In genomic region chr11:102779824-102780223, GRCm38 (mm10) we compare ENCODE assay signal across 14 mouse cellular contexts. TPM values are rescaled to one million over a fixed set of nuclear protein-coding genes. Genes with fewer than 3 reads are reported as not detected.
DNase-seq lines count a peak whose midpoint lies in the region; ATAC-seq and TF ChIP-seq lines count a peak whose summit lies in the region.
"Had no signal": no experiment of that assay in that cellular context is flagged by ENCODE, and none has a peak within 500 bp of the region (broad histone marks: within the 10 kb centered on the region; RNA-seq: fewer than 3 reads in every experiment).

No protein-coding gene starts in this region.

- no peak overlapping the region for H3K9ac ChIP-seq in hindbrain, embryonic 12.5 days
- no peak overlapping the region for H3K9ac ChIP-seq in lung, postnatal 0 days (replicated peaks; ENCODE audit: low read depth)
- H3K9ac ChIP-seq in heart, postnatal 0 days (replicated peaks; ENCODE audit: low read depth, low read length): no peak overlapping the region
- H3K9ac ChIP-seq: hindbrain, embryonic 14.5 days had no signal

- H3K9me3 ChIP-seq in hindbrain, embryonic 10.5 days: no peaks in the 10 kb centered on the region
- H3K9me3 ChIP-seq in hindbrain, embryonic 12.5 days (replicated peaks): no peaks in the 10 kb centered on the region
- H3K9me3 ChIP-seq in lung, postnatal 0 days (ENCODE audit: low read length): no peaks in the 10 kb centered on the region
- no peaks in the 10 kb centered on the region for H3K9me3 ChIP-seq in heart, postnatal 0 days (replicated peaks; ENCODE audit: control insufficient read depth, low read length)

- ATAC-seq in cerebellum, adult (ENCODE audit: insufficient number of reproducible peaks, low FRiP score, low TSS enrichment): no peak
- no peak for ATAC-seq in hindbrain, embryonic 12.5 days (ENCODE audit: low FRiP score)
- ATAC-seq in lung, postnatal 0 days: peak; percentile 68
- ATAC-seq in heart, postnatal 0 days (ENCODE audit: insufficient read depth, low read depth): no peak

- WGBS in hindbrain, embryonic 10.5 days: 80% methylated on average over 7 of the region's 7 CpGs
- 66% methylated on average over 7 of the region's 7 CpGs for WGBS in hindbrain, embryonic 12.5 days
- 43% methylated on average over 7 of the region's 7 CpGs for WGBS in lung, postnatal 0 days
- 63% methylated on average over 7 of the region's 7 CpGs for WGBS in heart, postnatal 0 days

- peaks cover 49% of the 10 kb centered on the region for H3K4me1 ChIP-seq in hindbrain, embryonic 10.5 days (replicated peaks)
- peaks cover 30% of the 10 kb centered on the region for H3K4me1 ChIP-seq in hindbrain, embryonic 12.5 days
- peaks cover 11% of the 10 kb centered on the region for H3K4me1 ChIP-seq in lung, postnatal 0 days (ENCODE audit: insufficient read depth, low read depth, low read length)
- peaks cover 45% of the 10 kb centered on the region for H3K4me1 ChIP-seq in heart, postnatal 0 days (ENCODE audit: control insufficient read depth, insufficient read depth)

- TF ChIP-seq EP300 in lung, postnatal 0 days (IDR thresholded peaks at IDR 0.05): no peak
- TF ChIP-seq EP300 in heart, postnatal 0 days (IDR thresholded peaks at IDR 0.05; ENCODE audit: low read depth): no peak

- peaks cover 19% of the 10 kb centered on the region for H3K36me3 ChIP-seq in hindbrain, embryonic 10.5 days
- H3K36me3 ChIP-seq in hindbrain, embryonic 12.5 days: peaks cover 11% of the 10 kb centered on the region
- no peaks in the 10 kb centered on the region for H3K36me3 ChIP-seq in lung, postnatal 0 days (ENCODE audit: insufficient read depth, low read length)
- H3K36me3 ChIP-seq in heart, postnatal 0 days (replicated peaks; ENCODE audit: control insufficient read depth, insufficient read depth, low read length): no peaks in the 10 kb centered on the region

- H3K4me2 ChIP-seq in hindbrain, embryonic 12.5 days (replicated peaks): no peak overlapping the region
- H3K4me2 ChIP-seq in lung, postnatal 0 days (replicated peaks; ENCODE audit: low read depth, low read length): no peak overlapping the region
- no peak overlapping the region for H3K4me2 ChIP-seq in heart, postnatal 0 days (ENCODE audit: low read depth, low read length)
- H3K4me2 ChIP-seq: hindbrain, embryonic 14.5 days; liver, embryonic 11.5 days had no signal

- DNase-seq in cerebellum, adult 11 months: peak; percentile 28
- no peak for DNase-seq in hindbrain, embryonic 10.5 days (ENCODE audit: low spot score)
- peak; percentile 24 for DNase-seq in lung, postnatal 0 days (ENCODE audit: low spot score)
- no peak for DNase-seq in lung, postnatal 10 days
- DNase-seq in heart, postnatal 0 days (ENCODE audit: low spot score): no peak
- no peak for DNase-seq in urinary bladder, adult 18-20 months (ENCODE audit: low spot score in 2 of 2)
- DNase-seq: adrenal gland, adult 8-10 months; right cerebral cortex, postnatal 25 days had no signal

- H3K27ac ChIP-seq in hindbrain, embryonic 10.5 days: peak overlapping the region; percentile 1; the same call in 1 of the 2 replicates
- H3K27ac ChIP-seq in hindbrain, embryonic 12.5 days: no peak overlapping the region
- peak overlapping the region; percentile 82 for H3K27ac ChIP-seq in lung, postnatal 0 days (ENCODE audit: low read length)
- H3K27ac ChIP-seq in heart, postnatal 0 days (ENCODE audit: low read depth): peak overlapping the region; percentile 62
- H3K27ac ChIP-seq: hindbrain, embryonic 14.5 days had no signal

- peaks cover 39% of the 10 kb centered on the region for H3K27me3 ChIP-seq in hindbrain, embryonic 10.5 days (ENCODE audit: insufficient read depth, poor library complexity, severe bottlenecking)
- H3K27me3 ChIP-seq in hindbrain, embryonic 12.5 days: no peaks in the 10 kb centered on the region
- no peaks in the 10 kb centered on the region for H3K27me3 ChIP-seq in lung, postnatal 0 days (replicated peaks; ENCODE audit: insufficient read depth, low read length)
- no peaks in the 10 kb centered on the region for H3K27me3 ChIP-seq in heart, postnatal 0 days (ENCODE audit: control insufficient read depth, insufficient read depth, low read length)

- H3K4me3 ChIP-seq in hindbrain, embryonic 10.5 days: no peak overlapping the region
- H3K4me3 ChIP-seq in hindbrain, embryonic 12.5 days: no peak overlapping the region
- H3K4me3 ChIP-seq in lung, postnatal 0 days (ENCODE audit: low read depth, low read length): no peak overlapping the region
- H3K4me3 ChIP-seq in heart, postnatal 0 days (ENCODE audit: low read depth, low read length): no peak overlapping the region

- TF ChIP-seq CTCF in lung, postnatal 0 days (IDR thresholded peaks at IDR 0.05): no peak
- no peak for TF ChIP-seq CTCF in heart, postnatal 0 days (IDR thresholded peaks at IDR 0.05; ENCODE audit: low read depth)

RNA-seq across cellular contexts. Expression of gene Adam11, which starts 18.6 kb away (rescaled TPM):
- 14.6 and 22.6 TPM in 2 replicates for polyA plus RNA-seq in hindbrain, embryonic 10.5 days (2016; fragmentation: Nextera tagmentation; extraction: Ambion mirVana)
- polyA plus RNA-seq in hindbrain, embryonic 12.5 days (2016; fragmentation: Nextera tagmentation; extraction: Ambion mirVana): 33.3 and 35.3 TPM in 2 replicates
- polyA plus RNA-seq in lung, postnatal 0 days (2015; fragmentation: Nextera tagmentation; extraction: Ambion mirVana): 0.78 and 1.8 TPM in 2 replicates
- 7.4 and 13.6 TPM in 2 replicates for total RNA-seq in heart, postnatal 0 days (2014; rRNA removed; ENCODE audit: low replicate concordance)
- polyA plus RNA-seq in heart, postnatal 0 days (2015; fragmentation: Nextera tagmentation; extraction: Ambion mirVana): 3.2 and 3.4 TPM in 2 replicates

RNA-seq across cellular contexts. Expression of gene Gjc1, which starts 39.7 kb away (rescaled TPM):
- polyA plus RNA-seq in hindbrain, embryonic 10.5 days (2016; fragmentation: Nextera tagmentation; extraction: Ambion mirVana): 71.1 and 81.3 TPM in 2 replicates
- 77.6 and 81.3 TPM in 2 replicates for polyA plus RNA-seq in hindbrain, embryonic 12.5 days (2016; fragmentation: Nextera tagmentation; extraction: Ambion mirVana)
- polyA plus RNA-seq in lung, postnatal 0 days (2015; fragmentation: Nextera tagmentation; extraction: Ambion mirVana): 35.9 and 37.0 TPM in 2 replicates
- total RNA-seq in heart, postnatal 0 days (2014; rRNA removed; ENCODE audit: low replicate concordance): 19.2 and 29.4 TPM in 2 replicates
- polyA plus RNA-seq in heart, postnatal 0 days (2015; fragmentation: Nextera tagmentation; extraction: Ambion mirVana): 41.1 and 42.7 TPM in 2 replicates

RNA-seq across cellular contexts. Expression of gene Higd1b, which starts 55.8 kb away (rescaled TPM):
- polyA plus RNA-seq in hindbrain, embryonic 10.5 days (2016; fragmentation: Nextera tagmentation; extraction: Ambion mirVana): not detected in 2 replicates
- not detected in 2 replicates for polyA plus RNA-seq in hindbrain, embryonic 12.5 days (2016; fragmentation: Nextera tagmentation; extraction: Ambion mirVana)
- 111 and 138 TPM in 2 replicates for polyA plus RNA-seq in lung, postnatal 0 days (2015; fragmentation: Nextera tagmentation; extraction: Ambion mirVana)
- 4.6 and 38.7 TPM in 2 replicates for total RNA-seq in heart, postnatal 0 days (2014; rRNA removed; ENCODE audit: low replicate concordance)
- 11.7 and 13.2 TPM in 2 replicates for polyA plus RNA-seq in heart, postnatal 0 days (2015; fragmentation: Nextera tagmentation; extraction: Ambion mirVana)
- polyA plus RNA-seq: embryonic facial prominence, embryonic 11.5 days; forebrain, embryonic 11.5 days; liver, embryonic 11.5 days had no signal

Comparison
In these comparisons a context has a peak if more than half of its experiments do, and no peak if none do; other contexts are left out.
1. DNase-seq: peak in cerebellum, adult 11 months (single experiment) and lung, postnatal 0 days (single experiment); none in hindbrain, embryonic 10.5 days (single experiment), lung, postnatal 10 days (single experiment), heart, postnatal 0 days (single experiment) and urinary bladder, adult 18-20 months (0 of 2).
2. RNA of gene Higd1b, which starts 55.8 kb away (polyA plus RNA-seq): 111 to 138 TPM in lung, postnatal 0 days and 11.7 to 13.2 TPM in heart, postnatal 0 days; not detected in hindbrain, embryonic 12.5 days and not detected in hindbrain, embryonic 10.5 days; every median in the first group is over 10 times any median in the second.